Mouse (Mus musculus) CD4-positive, CD25-positive, alpha-beta regulatory T cell, adult 2 months (primary cell): Measurements from ENCODE around the gene Slc5a4b.

Experiments used
- DNase-seq: peaks from one replicate; pipeline ENCODE4 v3.0.0-alpha.2; 2012; ENCODE audit warnings: low read depth, low spot score

Gene Slc5a4b

DNA sequence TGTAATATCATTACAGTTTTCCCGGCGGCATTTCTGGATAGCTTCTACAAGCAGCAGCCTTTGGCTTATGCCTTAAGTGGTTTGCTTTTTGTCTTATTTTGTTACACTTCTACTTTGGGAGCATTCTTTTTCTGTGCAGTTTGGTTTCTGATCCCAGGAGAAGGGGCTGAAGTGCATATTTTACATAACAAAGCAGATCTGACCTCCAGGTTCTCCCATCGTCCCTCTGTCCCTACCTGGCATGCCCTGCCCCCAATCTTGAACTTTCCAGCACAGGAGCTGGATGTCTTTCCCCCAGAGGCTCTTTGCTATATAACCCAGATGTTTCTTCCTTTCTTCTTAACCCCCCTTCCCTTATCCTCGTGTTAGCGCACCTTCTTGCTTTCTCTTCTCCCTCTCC lies 65.4 kb downstream of the Slc5a4b start:
- no peak for DNase-seq

GRCm38 (mm10) chr10:76036962-76037361 lies 73.8 kb downstream of the Slc5a4b start:
- no peak for DNase-seq

DNA sequence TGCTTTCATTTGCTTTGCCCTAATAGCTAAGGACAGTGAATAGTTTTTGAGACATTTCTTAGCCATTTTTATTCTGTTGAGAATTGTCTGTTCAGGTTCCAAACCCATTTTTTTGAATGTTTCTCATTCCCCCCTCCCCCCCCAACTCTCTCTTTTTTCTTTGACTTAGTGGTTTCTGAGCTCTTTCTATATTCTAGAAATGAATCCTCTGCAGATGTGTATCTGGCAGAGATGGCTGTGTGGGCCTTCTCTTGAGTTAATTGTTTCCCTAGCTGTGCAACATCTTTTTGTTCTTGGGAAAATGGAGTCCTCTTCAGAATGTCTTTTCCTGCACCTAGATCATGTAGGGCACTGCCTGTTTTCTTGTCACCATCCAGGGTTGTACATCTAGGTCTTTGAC lies 75.5 kb downstream of the Slc5a4b start:
- DNase-seq = peak; percentile 43

DNA sequence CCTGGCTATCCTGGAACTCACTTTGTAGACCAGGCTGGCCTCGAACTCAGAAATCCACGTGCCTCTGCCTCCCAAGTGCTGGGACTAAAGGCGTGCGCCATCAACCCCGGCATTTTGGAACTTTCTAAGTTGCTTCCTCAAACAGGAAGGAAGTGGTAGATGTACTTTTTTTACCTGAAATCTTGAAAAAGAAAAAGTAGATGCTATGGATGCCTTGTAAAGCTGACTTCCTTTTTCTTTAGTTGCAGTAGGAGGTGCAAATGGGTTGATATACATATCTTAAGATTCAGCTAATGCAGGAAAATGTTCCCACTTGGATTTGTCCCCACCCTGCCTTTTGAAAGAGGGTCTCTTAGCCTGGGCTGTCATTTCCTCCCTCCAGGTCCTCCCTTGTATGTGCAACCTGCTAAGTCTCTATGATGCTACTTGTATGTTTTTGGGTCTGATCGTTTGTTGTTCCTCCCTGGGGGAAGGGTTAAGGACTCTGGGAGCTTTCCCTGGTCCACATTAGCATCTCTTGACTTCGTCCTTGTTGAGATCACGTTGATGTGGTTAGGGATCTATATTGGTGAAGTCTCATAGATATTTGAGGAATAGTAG lies 76.7 kb downstream of the Slc5a4b start:
- DNase-seq = peak; percentile 53

DNA sequence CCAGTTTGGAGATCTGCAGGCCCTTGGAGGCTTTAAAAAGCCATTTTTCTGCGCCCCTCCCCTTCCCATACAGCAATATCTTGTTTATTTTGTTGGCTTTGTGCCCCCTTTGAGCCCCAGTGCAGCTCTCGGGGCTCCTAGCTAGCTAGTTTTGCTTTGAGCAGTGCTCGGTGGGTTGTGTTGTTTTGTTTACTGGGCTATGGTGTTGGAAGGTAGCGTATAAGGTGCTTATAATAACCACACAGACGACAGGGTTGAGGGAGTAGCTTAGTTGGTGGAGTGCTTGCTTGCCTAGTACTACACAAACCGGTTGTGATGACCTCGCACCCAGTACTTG lies 77.7 kb downstream of the Slc5a4b start:
- DNase-seq = peak; percentile 38

DNA sequence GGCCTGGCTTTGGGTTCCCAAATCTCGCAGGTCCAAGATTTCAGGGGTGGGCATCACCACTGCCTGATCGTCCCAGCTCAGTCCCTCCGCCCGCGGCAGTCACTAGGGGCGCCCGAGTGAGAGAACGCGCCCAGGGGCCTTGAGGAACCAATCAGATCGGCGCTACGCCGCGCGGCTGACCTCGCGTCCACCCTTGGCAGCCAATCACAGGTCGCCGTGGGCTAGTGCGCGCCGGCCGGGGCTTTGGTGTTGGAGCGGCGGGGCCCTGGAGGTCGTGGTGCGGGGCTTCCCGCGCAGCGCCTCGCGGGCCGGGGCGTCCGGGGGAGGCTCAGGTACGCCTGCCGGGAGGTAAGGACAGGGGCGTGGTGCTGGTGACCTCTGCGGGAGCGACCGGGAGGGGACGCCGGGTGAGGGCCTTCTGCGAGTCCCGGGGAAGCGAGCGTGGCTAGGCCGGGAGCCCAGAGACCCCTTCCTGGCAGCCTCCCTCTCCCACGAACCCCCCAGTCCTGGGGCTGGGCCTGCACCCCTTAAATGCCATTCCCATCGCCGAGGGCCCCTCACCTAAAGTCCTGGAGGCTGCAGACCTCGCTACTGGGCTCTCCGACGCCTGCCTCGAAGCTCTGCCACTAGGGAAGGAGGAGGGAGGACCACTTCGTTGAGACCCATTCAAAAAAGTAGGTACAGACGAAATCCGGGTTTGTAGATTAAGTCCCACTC lies 78.2 kb downstream of the Slc5a4b start, which contains the start of gene Zfp280b:
TSS of gene Zfp280b (plus strand) at position 249 of the 717 bp plus-strand sequence.
- DNase-seq = peak; percentile 96

DNA sequence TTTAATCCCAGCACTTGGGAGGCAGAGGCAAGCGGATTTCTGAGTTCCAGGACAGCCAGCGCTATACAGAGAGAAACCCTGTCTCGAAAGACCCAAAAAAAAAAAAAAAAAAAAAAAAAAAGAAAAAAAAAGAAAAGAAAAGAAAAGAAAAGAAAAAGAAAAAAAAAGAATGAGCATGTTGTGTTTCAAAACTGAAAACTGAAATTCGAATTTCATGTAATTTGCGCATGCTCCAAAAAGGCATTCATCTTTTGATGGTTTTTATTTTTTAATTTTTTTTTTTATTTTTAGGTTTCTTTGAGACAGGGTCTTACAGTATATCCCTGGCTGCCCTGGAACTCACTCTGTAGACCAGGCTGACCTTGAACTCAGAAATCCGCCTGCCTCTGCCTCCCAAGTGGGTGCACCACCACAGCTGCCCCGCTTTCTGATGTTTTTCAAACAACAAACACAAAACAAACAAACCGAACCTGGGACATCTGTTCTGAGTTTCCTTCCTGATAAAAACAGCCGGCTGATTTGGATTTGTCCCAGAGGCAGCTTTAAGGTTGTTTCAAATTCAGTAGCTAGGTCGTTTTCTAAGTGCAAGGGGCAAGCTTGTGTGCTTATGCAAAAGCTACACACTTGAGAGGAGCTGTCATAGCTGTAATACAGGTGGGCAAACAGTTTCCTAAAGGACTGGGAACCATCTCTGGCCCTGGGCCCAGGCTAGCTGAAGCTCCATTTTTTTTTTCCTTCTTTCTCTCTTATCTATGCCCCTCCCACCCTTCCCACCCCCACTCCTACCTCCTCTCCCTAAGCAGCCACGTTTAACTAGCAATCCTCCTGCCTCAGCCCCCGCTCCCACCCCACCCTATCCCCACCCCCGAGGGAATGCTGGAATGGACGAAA lies 79.0 kb downstream of the Slc5a4b start:
- no peak for DNase-seq

DNA sequence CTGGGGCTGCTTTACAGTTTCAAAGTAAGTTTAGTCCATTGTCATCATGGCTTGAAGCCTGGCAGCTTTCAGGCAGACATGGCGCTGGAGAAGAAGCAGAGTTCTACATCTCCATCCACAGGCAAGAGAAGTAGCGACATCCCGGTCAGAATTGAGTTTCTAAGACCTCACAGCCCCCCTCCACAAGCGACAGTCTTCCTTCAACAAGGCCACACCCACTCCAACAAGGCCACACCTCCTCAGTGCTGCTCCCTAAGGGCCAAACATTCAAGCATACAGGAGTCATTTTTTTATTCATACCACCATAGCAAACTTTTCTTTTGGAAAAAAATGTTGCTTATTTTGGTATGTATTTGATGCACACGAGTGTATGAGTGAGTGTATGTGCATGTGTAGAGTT lies 80.3 kb downstream of the Slc5a4b start:
- DNase-seq = peak; percentile 45

DNA sequence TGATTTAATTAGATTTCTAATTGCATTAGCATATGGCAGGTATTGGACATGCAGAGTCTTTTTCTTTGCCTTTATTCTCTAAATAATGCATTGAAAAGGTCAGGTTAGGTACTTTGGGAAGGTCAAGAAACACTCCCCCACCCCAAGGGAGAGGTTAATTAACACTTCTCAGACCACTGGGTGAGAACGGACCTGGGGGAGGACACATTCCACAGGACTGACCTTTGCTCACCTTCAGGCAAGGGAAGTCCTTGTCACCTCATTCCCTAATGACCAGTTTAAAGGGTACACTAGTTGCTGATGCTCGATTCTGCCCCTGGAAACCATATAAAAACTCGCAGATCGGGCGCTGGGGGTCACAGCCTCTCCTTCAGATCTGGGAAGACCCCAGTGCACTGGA lies 81.5 kb downstream of the Slc5a4b start:
- DNase-seq = no peak

DNA sequence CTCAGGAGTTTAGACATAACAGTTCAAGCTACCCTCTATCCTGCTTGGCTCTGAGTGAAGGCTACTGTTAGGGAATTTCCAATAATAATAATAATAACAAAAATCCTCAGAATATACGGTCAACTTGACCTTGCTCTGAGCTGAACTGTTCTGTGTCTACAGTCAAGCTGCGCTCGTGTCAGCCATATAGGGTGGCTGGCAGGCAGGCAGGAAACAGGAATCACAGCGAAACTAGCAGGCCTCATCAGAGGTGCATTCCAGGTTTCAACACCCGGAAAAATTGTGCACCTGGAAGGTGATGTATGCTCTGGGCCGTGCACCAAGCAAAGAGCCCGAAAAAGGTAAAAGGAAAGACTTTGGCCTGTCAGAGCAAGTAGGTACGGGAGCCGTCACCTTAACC lies 82.4 kb downstream of the Slc5a4b start:
- no peak for DNase-seq

DNA sequence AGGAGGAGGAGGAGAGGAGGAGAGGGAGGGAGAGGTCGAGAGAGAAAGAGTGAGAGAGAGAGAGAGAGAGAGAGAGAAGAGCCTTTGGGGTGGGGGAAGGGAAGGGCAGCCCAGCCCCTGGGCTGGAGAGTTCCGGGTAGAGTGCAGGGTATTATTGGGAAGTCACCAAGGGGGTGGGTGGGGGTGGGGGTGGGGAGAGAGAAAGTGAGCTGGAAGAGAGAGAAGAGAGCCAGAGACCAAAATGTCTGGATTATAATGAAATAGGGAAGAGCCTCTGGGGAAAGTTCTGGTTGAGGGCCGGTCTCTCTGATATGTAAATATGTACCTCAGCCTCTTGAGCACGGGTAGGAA lies 82.8 kb downstream of the Slc5a4b start:
- no peak for DNase-seq

- no peak for DNase-seq
Measured at GRCm38 (mm10) chr10:76027127-76028015, 83.4 kb downstream of the Slc5a4b start.

DNA sequence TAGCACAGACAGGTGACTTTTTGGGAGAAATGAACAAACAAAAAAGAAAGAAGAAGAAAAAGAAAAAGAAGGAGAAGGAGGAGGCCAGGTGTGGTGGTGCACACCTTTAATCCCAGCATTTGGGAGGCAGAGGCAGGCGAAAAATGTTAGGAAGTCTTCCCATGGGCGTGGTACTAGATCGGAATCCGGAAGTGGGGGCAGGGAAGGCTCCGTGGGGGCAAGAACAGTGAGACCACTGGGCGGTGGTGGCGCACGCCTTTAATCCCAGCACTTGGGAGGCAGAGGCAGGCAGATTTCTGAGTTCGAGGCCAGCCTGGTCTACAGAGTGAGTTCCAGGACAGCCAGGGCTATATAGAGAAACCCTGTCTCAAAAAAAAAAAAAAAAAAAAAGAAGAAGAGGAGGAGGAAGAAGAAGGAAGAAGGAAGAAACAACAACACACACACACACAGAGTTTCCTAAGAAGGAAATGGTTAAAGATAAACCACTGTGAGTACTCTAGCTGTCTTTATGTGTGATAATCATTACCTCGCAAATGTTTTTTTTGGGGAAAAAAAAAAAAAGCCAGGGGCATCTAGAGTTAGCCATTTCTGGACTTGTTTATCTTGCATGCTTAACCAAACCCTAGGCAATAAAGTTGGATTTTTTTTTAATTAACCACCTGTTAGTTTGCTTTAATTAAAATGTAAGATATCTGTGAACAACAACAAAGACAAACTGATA lies 85.1 kb downstream of the Slc5a4b start:
- DNase-seq = no peak

- no peak for DNase-seq
Measured at GRCm38 (mm10) chr10:76023921-76024320, 86.8 kb downstream of the Slc5a4b start.

- no peak for DNase-seq
Measured at GRCm38 (mm10) chr10:76021728-76022127, 89.0 kb downstream of the Slc5a4b start.

GRCm38 (mm10) chr10:76016886-76017285 lies 93.9 kb downstream of the Slc5a4b start:
- no peak for DNase-seq

DNA sequence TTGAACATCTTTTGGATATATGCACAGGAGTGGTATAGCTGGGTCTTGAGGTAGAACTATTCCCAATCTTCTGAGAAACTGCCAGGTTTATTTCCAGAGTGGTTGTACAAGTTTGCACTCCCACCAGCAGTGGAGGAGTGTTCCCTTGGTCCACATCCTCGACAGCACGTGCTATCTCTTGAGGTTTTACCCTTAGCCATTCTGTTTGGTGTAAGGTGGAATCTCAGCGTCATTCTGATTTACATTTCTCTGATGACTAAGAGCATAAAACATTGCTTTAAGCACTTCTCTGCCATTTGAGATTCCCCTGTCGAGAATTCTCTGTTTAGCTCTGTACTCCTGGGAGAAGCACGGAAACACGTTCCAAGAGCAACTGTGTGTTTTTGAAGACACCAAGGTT lies 97.8 kb downstream of the Slc5a4b start:
- no peak for DNase-seq

DNA sequence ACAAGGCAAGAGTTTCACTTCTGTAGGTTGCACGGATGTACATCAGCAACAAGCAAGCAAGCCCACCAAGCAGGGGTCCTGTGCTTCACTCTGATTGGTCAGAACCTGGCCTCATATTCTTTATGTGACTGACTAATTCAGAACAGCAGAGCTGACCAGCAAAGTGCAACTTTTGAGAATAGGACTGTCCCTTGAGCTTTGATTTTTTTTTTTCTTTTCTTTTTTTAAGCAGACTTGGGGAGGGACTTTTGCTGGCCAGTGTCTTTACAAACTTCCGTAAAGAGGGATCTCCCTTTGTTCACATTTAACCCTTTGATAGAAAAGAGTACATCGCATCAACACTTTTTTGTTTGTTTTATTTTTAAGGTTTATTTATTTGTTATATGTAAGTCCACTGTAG lies 100.9 kb downstream of the Slc5a4b start:
- no peak for DNase-seq
